9 mouse cellular contexts compared by ENCODE assay signal in the genomic region with DNA sequence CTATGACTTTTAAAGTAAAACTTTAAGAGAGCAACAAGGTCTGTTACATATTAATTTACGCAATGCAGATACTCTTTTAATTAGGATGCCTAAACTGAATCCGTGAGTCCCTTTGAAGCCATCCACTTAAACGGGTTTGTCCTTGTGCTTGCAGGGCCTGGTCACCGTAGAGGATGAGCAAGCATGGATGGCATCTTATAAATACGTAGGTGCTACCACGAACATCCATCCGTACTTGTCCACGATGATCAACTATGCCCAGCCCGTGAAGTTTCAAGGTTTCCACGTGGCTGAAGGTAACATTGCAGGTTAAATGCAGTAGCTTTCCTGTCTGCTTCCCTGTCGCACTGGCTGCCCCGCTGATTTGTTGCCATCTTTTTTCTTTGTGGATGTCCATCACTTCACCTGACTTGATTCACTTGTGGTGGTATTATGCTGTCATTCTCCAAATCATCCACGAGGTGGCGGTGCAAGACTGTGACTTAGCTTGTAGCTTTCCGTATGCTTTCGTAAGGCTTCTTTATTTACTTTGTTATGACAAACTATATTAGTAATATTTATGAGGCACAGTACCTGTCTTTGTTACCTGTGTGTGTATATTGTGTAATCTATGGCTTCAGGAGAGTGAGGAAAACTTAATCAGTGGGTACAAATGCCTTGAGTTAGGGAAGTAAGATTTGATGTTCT.
DNase-seq lines count a peak whose midpoint lies in the region; ATAC-seq and TF ChIP-seq lines count a peak whose summit lies in the region.
"Had no signal": no experiment of that assay in that cellular context is flagged by ENCODE, and none has a peak within 500 bp of the region (broad histone marks: within the 10 kb centered on the region; RNA-seq: fewer than 3 reads in every experiment).

No protein-coding gene starts in this region.

- ATAC-seq in liver, embryonic 12.5 days = no peak
- ATAC-seq in hindbrain, embryonic 11.5 days (ENCODE audit: low FRiP score) = peak; percentile 31
- ATAC-seq in liver, embryonic 14.5 days (ENCODE audit: insufficient read depth) = no peak
- peak; percentile 45; the same call in 1 of the 2 replicates for ATAC-seq in neural tube, embryonic 13.5 days (ENCODE audit: low read depth)

- TF ChIP-seq POLR2A in liver, adult 2 months (IDR thresholded peaks at IDR 0.05; ENCODE audit: extremely low read depth, insufficient read depth, low read length) = no peak

- no peak overlapping the region for H3K27ac ChIP-seq in liver, adult 2 months (replicated peaks; ENCODE audit: insufficient read depth, low read depth, low read length)
- H3K27ac ChIP-seq in liver, embryonic 12.5 days = no peak overlapping the region
- no peak overlapping the region for H3K27ac ChIP-seq in hindbrain, embryonic 11.5 days (ENCODE audit: low read depth, low read length)
- H3K27ac ChIP-seq in liver, embryonic 14.5 days = no peak overlapping the region
- H3K27ac ChIP-seq in neural tube, embryonic 13.5 days (replicated peaks) = no peak overlapping the region
- H3K27ac ChIP-seq: macrophage had no signal

- no peak overlapping the region for H3K4me3 ChIP-seq in liver, adult 2 months (ENCODE audit: insufficient read depth, low read depth, low read length)
- no peak overlapping the region for H3K4me3 ChIP-seq in liver, embryonic 12.5 days
- no peak overlapping the region for H3K4me3 ChIP-seq in hindbrain, embryonic 11.5 days (ENCODE audit: low read depth, low read length)
- no peak overlapping the region for H3K4me3 ChIP-seq in liver, embryonic 14.5 days (ENCODE audit: insufficient read depth in 1 of 2, low read depth in 2 of 2, low read length in 2 of 2)
- no peak overlapping the region for H3K4me3 ChIP-seq in neural tube, embryonic 13.5 days

- TF ChIP-seq CTCF in liver, adult 2 months (IDR thresholded peaks at IDR 0.05; ENCODE audit: low read depth, low read length) = peak; percentile 51
- TF ChIP-seq CTCF in liver, embryonic 14.5 days (IDR thresholded peaks at IDR 0.05; ENCODE audit: low read depth) = peak; percentile 77

- no peaks in the 10 kb centered on the region for H3K9me3 ChIP-seq in liver, embryonic 12.5 days (replicated peaks)
- H3K9me3 ChIP-seq in hindbrain, embryonic 11.5 days (ENCODE audit: control insufficient read depth, low read length) = no peaks in the 10 kb centered on the region
- H3K9me3 ChIP-seq in liver, embryonic 14.5 days (ENCODE audit: control insufficient read depth, low read length) = no peaks in the 10 kb centered on the region
- no peaks in the 10 kb centered on the region for H3K9me3 ChIP-seq in neural tube, embryonic 13.5 days

- H3K4me1 ChIP-seq in liver, adult 2 months (ENCODE audit: control insufficient read depth, insufficient read depth, low read length) = peaks cover 1% of the 10 kb centered on the region; the same call in 1 of the 2 replicates
- H3K4me1 ChIP-seq in liver, embryonic 12.5 days = no peaks in the 10 kb centered on the region
- H3K4me1 ChIP-seq in hindbrain, embryonic 11.5 days (replicated peaks; ENCODE audit: control insufficient read depth, insufficient read depth, low read length) = no peaks in the 10 kb centered on the region
- no peaks in the 10 kb centered on the region for H3K4me1 ChIP-seq in liver, embryonic 14.5 days (replicated peaks; ENCODE audit: control insufficient read depth in 2 of 2, insufficient read depth in 2 of 2, low read length in 1 of 2)
- H3K4me1 ChIP-seq in neural tube, embryonic 13.5 days (replicated peaks) = peaks cover 13% of the 10 kb centered on the region; the same call in 1 of the 2 replicates

- no peaks in the 10 kb centered on the region for H3K79me2 ChIP-seq in liver, adult 2 months (ENCODE audit: control insufficient read depth, insufficient read depth, low read length)

- no peaks in the 10 kb centered on the region for H3K27me3 ChIP-seq in liver, adult 2 months (ENCODE audit: control insufficient read depth, insufficient read depth, low read length)
- H3K27me3 ChIP-seq in liver, embryonic 12.5 days (replicated peaks) = no peaks in the 10 kb centered on the region
- H3K27me3 ChIP-seq in hindbrain, embryonic 11.5 days (ENCODE audit: control insufficient read depth, insufficient read depth, low read length) = no peaks in the 10 kb centered on the region
- no peaks in the 10 kb centered on the region for H3K27me3 ChIP-seq in liver, embryonic 14.5 days (ENCODE audit: control insufficient read depth, insufficient read depth, low read length)
- no peaks in the 10 kb centered on the region for H3K27me3 ChIP-seq in neural tube, embryonic 13.5 days

- no peak overlapping the region for H3K9ac ChIP-seq in liver, adult 2 months (ENCODE audit: low read depth, low read length)
- no peak overlapping the region for H3K9ac ChIP-seq in liver, embryonic 12.5 days
- no peak overlapping the region for H3K9ac ChIP-seq in hindbrain, embryonic 11.5 days (ENCODE audit: low read depth, low read length)
- H3K9ac ChIP-seq in liver, embryonic 14.5 days (replicated peaks) = no peak overlapping the region
- H3K9ac ChIP-seq in neural tube, embryonic 13.5 days = no peak overlapping the region

- H3K4me2 ChIP-seq in liver, embryonic 12.5 days = no peak overlapping the region
- H3K4me2 ChIP-seq in hindbrain, embryonic 11.5 days (replicated peaks; ENCODE audit: low read depth, low read length) = no peak overlapping the region
- no peak overlapping the region for H3K4me2 ChIP-seq in liver, embryonic 14.5 days (ENCODE audit: low read depth)
- no peak overlapping the region for H3K4me2 ChIP-seq in neural tube, embryonic 13.5 days

- TF ChIP-seq EP300 in liver, embryonic 14.5 days (IDR thresholded peaks at IDR 0.05; ENCODE audit: low read depth) = no peak

- H3K36me3 ChIP-seq in liver, adult 2 months (ENCODE audit: control insufficient read depth, insufficient read depth, low read length) = no peaks in the 10 kb centered on the region
- no peaks in the 10 kb centered on the region for H3K36me3 ChIP-seq in liver, embryonic 12.5 days
- H3K36me3 ChIP-seq in hindbrain, embryonic 11.5 days (ENCODE audit: control insufficient read depth, insufficient read depth, low read length) = no peaks in the 10 kb centered on the region
- no peaks in the 10 kb centered on the region for H3K36me3 ChIP-seq in liver, embryonic 14.5 days (replicated peaks; ENCODE audit: control insufficient read depth, insufficient read depth, low read depth)
- 0 out of 2 replicates have a peak, but pooled peaks cover 7% of the 10 kb centered on the region for H3K36me3 ChIP-seq in neural tube, embryonic 13.5 days

- peak; percentile 38 for DNase-seq in liver, adult 2 months (ENCODE audit: extremely low read depth, low read depth, low spot score)
- peak; percentile 74 for DNase-seq in adipocyte (ENCODE audit: low spot score)
- peak; percentile 60 to 65 for DNase-seq in cerebellum, postnatal 36 days
- peak; percentile 74 for DNase-seq in hindbrain, embryonic 11.5 days (ENCODE audit: low spot score)
- DNase-seq in liver, embryonic 14.5 days (ENCODE audit: low read depth in 3 of 3, low spot score in 3 of 3) = peak in 1 of 3 experiments; percentile 13
- DNase-seq in T-cell, adult 2 months (ENCODE audit: low spot score) = no peak

- WGBS in liver, adult 2 months = 50% methylated on average over 16 of the region's 16 CpGs
- 57% methylated on average over 16 of the region's 16 CpGs for WGBS in liver, embryonic 12.5 days (ENCODE audit: insufficient replicate concordance)
- 63% methylated on average over 16 of the region's 16 CpGs for WGBS in hindbrain, embryonic 11.5 days
- WGBS in liver, embryonic 14.5 days (ENCODE audit: insufficient replicate concordance) = 56% methylated on average over 16 of the region's 16 CpGs
- WGBS in neural tube, embryonic 13.5 days = 57% methylated on average over 16 of the region's 16 CpGs

Comparison
In these comparisons a context has a peak if more than half of its experiments do, and no peak if none do; other contexts are left out.
1. ATAC-seq: peak in hindbrain, embryonic 11.5 days (single experiment) and neural tube, embryonic 13.5 days (single experiment); none in liver, embryonic 12.5 days (single experiment) and liver, embryonic 14.5 days (single experiment).